Mouse (Mus musculus) NIH3T3 (cell line): ENCODE results near the gene Bricd5.
"Not testable (repeated sequence)": the region's sequence is repeated elsewhere in the genome, so short reads cannot be mapped to it uniquely, and the experiment has no call there.

ENCODE experiments used
- DNase-seq: peaks from one replicate; pipeline ENCODE4 v3.0.0-alpha.2; 2012; ENCODE audit warnings: low read depth

The Bricd5 gene

GRCm38 (mm10) chr17:24473612-24474275 is at the start of gene Bricd5:
Gene Bricd5, plus strand, starts transcription at chr17:24473884.
- no peak for DNase-seq

DNA sequence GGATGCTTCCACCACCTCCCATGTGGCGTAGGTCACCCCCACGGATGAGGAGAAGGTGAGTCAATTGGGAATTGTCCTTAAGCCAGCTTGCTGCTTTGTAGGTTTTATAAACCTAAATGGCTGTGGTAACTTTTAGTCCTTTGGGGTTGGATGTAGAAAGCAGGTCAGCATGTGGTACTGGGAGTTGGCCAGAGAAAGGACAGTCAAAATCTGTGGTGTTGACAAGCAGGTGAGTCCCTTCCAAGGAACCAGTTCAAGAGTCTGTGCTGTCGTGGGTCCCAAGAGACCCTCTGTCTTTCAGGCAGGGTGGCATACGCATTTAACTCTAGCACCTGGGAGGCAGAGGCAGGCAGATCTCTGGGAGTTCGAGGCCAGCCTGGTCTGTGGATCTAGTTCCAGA is 49.2 kb upstream of the Bricd5 start:
- no peak for DNase-seq

DNA sequence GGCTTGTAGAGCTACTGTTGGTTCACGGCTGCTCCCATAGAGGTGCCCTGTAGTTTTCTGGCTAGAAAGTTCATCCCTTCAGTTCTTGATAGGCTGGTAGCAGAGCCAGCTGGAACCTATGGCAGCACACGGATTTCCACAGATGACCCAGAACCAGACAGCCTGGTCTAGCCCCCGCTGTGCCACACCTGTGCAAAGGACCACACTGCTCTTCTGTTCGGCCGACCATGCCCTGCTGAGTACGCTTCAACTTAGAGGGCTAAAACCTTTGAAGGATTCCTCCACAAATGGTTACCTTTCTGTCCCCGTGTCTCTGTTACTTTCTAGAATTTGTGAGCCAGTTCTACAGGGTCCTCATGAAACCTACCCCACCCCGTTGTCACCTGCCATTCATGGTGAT is 48.4 kb upstream of the Bricd5 start:
- not testable (repeated sequence) for DNase-seq

- DNase-seq: peak; percentile 13
These were observed 47.8 kb upstream of the Bricd5 start for GRCm38 (mm10) chr17:24425905-24426304.

GRCm38 (mm10) chr17:24426471-24427169 is 47.1 kb upstream of the Bricd5 start, which contains the start of gene Eci1:
Gene Eci1, plus strand, starts transcription at chr17:24426641.
- DNase-seq: peak; percentile 98

- peak; percentile 44 for DNase-seq
These were observed 46.5 kb upstream of the Bricd5 start for GRCm38 (mm10) chr17:24427170-24427557.

- no peak for DNase-seq
These were observed 44.3 kb upstream of the Bricd5 start for GRCm38 (mm10) chr17:24429201-24429983.

DNA sequence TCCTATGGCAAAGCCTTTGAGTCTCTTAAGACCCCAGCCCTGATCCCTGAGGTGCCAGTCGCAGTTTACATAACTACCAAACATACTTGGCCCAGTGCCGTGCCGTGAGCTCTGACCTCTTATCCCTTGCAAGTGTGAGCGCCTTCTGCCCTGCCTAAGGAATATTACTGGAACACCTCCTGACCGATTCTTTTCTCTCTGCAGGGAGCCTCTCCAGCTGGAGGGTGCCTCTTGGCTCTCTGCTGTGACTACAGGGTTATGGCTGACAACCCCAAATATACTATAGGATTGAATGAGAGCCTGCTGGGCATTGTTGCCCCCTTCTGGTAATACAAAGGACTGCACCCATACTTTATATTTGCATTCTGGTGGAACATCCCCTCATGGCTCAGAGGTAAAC is 36.7 kb upstream of the Bricd5 start:
- peak; percentile 81 for DNase-seq

- no peak for DNase-seq
These were observed 33.3 kb upstream of the Bricd5 start for GRCm38 (mm10) chr17:24440377-24440776.

DNA sequence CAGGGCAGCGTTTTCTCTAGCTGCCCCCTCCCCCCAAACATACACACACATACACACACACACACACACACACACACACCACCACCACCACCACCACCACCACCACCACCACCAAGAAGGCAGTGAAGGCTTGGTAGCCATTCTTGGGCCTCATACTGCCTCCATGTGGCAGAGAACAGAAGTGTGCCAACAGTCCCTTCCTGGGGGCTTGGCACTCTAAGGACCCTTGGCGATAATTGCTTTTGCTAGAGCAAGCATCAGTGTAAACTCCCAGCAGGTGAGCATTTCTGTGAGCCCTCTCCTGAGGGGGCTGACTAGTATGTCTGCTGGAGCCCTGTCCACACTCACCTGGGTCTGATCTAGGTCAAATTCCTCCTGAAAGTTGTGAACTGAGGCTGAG is 32.5 kb upstream of the Bricd5 start:
- DNase-seq: peak; percentile 54

DNA sequence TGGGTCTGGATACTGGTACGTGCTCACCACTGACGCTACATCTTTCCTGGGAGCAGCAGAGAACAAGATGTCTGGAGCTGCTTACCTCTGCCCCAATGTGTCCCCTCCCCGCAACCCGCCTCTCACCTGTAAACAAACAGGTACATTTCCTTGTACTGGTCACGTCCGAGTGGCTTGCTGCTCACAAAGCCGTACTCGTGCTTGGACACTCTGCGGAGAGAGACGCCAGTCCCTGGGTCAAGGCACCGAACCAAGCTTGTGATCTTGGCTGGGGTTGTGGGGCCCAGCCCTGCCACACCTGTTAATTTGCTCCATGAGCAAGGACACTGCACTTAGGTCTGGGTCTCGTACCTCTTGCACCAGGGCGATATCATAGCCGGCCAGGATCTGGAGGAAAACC is 31.6 kb upstream of the Bricd5 start:
- DNase-seq: no peak

DNA sequence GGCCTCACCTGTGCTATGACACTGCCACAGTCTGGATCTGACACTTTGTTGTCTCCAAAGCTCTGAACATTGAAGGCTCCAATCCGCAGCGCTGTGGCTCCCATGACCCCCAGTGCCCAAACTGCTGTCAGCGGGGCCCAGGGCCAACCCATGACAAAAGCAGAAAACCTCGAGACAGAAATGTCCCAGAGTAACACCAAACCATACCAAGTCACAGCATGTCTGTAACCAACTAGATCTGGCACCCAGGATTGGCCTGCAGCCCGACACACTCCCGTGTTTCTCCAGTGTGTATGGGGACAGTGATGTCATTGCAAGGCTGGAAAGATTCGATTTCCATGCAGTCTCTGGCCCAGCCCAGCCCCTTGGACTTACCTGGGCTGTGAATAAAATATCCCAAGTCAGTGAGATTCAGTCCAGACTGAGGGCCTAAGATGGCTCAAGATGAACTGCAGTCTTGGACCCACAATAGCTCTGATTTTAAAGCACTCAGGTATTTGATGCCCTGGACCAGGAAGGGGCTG is 31.0 kb upstream of the Bricd5 start, which contains the start of gene Dnase1l2:
TSS of gene Dnase1l2 (minus strand) at position 474 of the 524 bp plus-strand sequence.
- no peak for DNase-seq

DNA sequence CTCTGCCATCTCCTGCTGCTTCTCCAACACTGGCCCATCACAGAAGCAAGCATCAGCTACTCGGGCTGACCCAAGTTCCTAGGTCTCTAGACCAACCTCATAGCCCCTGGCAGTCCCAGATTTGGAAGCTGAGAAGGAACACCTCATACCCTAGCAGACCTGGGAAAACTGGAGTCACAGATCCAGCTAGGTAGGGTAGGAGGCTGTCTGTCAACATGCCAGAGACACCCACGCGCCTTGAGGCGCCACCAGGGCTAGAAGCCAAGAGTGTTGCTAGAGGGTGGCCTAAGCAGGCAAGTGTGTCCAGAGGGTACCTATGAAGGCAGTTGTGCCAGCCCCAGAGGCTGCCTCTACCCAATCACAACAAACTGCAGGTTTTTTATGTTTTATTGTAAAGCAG is 30.3 kb upstream of the Bricd5 start:
- DNase-seq: no peak

GRCm38 (mm10) chr17:24446590-24446989 is 27.1 kb upstream of the Bricd5 start:
- DNase-seq: no peak

- no peak for DNase-seq
These were observed 24.2 kb upstream of the Bricd5 start for GRCm38 (mm10) chr17:24449507-24449906.

DNA sequence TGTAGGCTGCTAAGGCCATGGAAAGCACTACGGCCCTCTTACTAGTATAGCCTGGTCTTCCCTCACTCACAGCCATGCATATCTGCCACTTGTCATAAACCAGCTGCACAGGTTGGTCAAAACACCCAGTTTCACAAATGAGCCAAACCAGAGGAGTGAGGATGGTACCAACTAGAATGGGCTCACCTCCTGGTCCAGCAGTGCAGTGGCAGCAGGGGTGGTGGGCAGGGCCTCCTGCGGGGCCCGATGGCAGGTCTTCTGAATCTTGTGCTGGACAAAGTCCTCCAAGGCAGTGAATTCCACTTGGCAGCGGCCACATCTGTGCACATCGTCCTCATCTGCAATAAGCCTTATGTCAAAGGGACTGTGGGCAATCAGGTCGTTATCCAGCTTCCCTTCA is 22.5 kb upstream of the Bricd5 start:
- DNase-seq: no peak

DNA sequence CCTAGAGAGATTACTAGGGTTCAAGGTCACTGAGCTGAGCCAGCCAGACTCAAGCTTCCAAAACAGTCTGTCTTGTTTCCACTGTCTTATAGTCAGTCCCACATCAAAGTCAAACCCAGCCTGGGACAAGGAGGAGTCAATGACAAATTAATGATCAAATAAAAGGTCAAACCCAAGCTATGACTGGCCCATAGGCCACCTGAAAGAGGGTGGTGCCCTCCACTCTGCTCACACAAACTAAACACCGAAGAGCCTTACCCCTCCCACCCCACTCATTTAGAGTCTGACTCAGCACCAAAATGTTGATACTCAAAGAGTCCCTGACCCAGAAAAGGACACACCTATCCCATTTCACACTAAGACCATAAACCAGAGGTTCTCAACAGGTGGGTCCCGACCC is 20.3 kb upstream of the Bricd5 start:
- DNase-seq: no peak

DNA sequence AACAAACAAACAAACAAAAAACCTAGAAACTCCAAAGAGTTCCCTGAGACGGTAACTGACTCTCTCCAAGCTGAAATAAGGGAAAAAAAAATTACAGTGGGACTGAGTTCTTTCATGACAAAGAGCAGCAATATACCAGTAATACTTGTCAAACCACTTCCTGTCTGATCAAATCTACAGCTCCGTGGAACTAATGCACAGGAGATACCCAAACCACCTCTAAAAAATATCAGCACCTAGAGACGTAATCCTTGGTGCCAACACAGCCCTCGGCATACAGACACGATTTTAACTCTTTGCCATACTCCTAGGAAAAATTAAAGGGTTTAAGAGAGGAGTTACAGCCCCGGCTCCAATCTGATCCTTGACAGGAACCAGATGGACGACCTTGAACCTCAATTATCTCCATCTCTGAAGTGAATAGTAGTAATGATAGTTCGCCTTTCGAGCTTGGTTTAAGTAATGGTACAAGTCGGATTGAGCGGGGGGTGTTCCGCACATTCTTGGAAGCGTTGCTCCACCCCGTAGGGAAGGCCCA is 19.4 kb upstream of the Bricd5 start:
- DNase-seq: no peak

DNA sequence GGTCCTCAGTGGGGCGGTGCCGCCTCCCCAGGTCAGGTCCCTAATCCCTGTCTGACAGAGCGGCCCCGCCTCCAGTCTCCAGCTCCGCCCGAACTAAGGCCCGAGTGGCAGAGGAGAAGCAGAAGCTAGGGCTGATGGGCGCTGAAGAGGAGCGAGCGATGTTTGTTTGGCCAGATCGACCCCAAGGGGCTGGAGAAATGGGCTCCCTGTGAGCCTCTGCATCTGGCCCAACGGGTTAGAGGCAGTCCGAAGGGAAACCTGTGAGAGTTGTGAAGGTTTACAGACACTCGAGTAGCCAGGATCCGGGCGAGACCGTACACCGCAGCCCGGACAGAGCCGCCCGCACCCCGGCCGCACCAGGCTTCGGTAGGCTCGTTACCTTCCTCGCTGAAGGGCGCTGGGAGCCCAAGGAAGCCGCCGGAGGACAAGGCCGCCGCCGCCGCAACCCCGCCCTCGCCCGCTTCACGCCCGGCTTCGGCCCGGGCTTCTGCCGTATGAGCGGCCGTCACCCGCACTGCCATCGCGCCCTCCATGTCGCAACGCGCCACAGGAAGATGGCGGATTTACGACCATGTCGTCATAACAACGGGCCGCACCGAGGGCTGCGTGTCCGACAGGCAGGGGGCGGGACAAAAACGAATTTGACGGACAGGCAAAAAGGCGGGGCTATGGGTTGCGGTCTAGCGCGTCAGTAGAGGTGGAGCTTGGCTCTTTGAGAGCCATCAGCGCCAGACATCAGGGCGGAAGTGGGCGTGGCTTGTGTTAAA is 18.7 kb upstream of the Bricd5 start:
- DNase-seq: peak; percentile 99

- not testable (repeated sequence) for DNase-seq
These were observed 18.0 kb upstream of the Bricd5 start for GRCm38 (mm10) chr17:24455523-24456206.

GRCm38 (mm10) chr17:24461580-24461979 is 12.1 kb upstream of the Bricd5 start:
- DNase-seq: peak; percentile 82
